Mouse (Mus musculus): ENCODE results near the gene Nip7. TPM values are rescaled to one million over a fixed set of nuclear protein-coding genes. Genes with fewer than 3 reads are reported as not detected.
A peak's percentile ranks its signal among the peaks of the same experiment; 100 is the strongest.
"Not testable (repeated sequence)": the region's sequence is repeated elsewhere in the genome, so short reads cannot be mapped to it uniquely, and the experiment has no call there.

Nip7 gene
- polyA plus RNA-seq, 1 experiment from 2014 or later, result 102 TPM

DNA sequence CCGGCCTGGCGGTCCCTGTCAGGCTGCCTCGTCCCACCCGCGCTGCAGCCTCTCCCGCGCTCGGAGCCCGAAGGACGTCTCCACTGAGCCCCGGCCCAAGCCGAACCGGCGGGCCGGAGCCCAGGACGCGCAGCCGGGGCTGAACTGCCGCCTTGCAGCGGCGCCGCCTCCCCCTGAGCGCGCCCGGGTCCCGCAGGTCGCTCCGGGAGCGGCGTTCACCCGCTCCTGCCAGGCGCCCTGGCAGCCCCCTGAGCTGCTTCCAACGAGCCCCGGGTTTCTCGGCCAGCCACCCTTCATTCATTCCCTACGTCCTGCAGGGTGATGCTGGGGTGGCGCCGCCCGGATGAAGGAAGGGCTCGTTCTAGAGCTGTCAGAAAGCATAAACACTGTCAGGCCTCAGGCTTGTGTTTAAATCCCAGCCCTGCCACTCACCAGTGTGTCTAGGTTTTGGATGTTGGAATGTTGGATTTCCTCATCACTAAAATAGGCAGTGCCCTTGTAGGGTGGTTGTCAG is 25.0 kb upstream of the Nip7 start:
- DNase-seq (ENCODE audit: low spot score) (no peak), ATAC-seq (replicated peaks; ENCODE audit: low FRiP score, low TSS enrichment, low read depth) (no peak)
- WGBS, result under 1% methylated on average over 40 of the region's 40 CpGs

DNA sequence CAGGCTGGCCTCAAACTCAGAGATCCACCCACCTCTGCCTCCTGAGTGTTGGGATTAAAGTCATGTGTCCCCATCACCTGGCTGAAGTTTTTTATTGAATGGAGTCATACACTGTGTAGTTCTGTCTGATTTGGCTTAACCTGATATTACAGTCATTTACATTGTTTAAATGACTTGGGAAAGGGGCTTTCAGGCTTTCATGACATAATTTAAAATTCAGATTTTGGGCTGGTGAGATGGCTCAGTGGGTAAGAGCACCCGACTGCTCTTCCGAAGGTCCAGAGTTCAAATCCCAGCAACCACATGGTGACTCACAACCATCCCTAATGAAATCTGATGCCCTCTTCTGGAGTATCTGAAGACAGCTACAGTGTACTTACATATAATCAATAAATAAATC is 23.1 kb upstream of the Nip7 start:
- Histone ChIP-seq H3K36me3 (ENCODE audit: control insufficient read depth, insufficient read depth, low read length) (peaks cover 13% of the 10 kb centered on the region), H3K4me1 (replicated peaks; ENCODE audit: control insufficient read depth, insufficient read depth, low read length) (peaks cover 10% of the 10 kb centered on the region)
- DNase-seq (ENCODE audit: low spot score); H3K4me3 ChIP-seq (ENCODE audit: low read depth, low read length); H3K27me3 ChIP-seq (replicated peaks; ENCODE audit: control insufficient read depth, insufficient read depth, low read length); H3K27ac ChIP-seq (ENCODE audit: low read depth); H3K9ac ChIP-seq (ENCODE audit: low read length); H3K9me3 ChIP-seq (ENCODE audit: control insufficient read depth, low read length); ATAC-seq (replicated peaks; ENCODE audit: low FRiP score, low TSS enrichment, low read depth); H3K4me2 ChIP-seq (ENCODE audit: low read length): not testable (repeated sequence)
- 92% methylated on average over 2 of the region's 2 CpGs for WGBS

More for the DNA sequence above, 25.0 kb upstream of the Nip7 start:
- Histone ChIP-seq H3K9ac (ENCODE audit: low read length) (peak overlapping the region; percentile 91), H3K27ac (ENCODE audit: low read depth) (peak overlapping the region; percentile 59), H3K27me3 (replicated peaks; ENCODE audit: control insufficient read depth, insufficient read depth, low read length) (no peaks in the 10 kb centered on the region), H3K4me1 (replicated peaks; ENCODE audit: control insufficient read depth, insufficient read depth, low read length) (peaks cover 10% of the 10 kb centered on the region), H3K36me3 (ENCODE audit: control insufficient read depth, insufficient read depth, low read length) (peaks cover 3% of the 10 kb centered on the region), H3K4me3 (ENCODE audit: low read depth, low read length) (peak overlapping the region; percentile 96), H3K4me2 (ENCODE audit: low read length) (peak overlapping the region; percentile 57), H3K9me3 (ENCODE audit: control insufficient read depth, low read length) (no peaks in the 10 kb centered on the region)

DNA sequence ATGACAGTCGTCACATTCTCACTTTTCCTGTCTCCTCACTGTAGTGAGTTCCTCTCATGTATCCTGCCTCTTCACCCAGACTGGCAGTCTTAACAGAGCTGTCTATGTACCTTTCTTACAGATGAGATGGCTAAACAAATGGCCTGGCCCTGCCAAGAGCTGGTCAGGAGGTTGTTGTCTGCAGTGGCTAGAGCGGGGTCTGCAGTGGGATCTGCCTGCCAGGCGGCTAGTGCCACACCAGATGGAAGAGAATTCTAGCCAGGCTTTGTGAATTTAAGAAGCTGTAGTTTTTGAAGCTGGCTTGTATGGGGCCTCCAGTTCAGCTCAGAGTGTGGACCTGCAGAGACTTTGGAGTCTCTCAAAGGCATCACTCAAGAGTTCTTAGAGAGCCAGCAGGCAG is 21.0 kb upstream of the Nip7 start:
- Histone ChIP-seq H3K9ac (ENCODE audit: low read length) (no peak overlapping the region), H3K36me3 (ENCODE audit: control insufficient read depth, insufficient read depth, low read length) (peaks cover 33% of the 10 kb centered on the region), H3K4me3 (ENCODE audit: low read depth, low read length) (no peak overlapping the region), H3K4me2 (ENCODE audit: low read length) (no peak overlapping the region), H3K9me3 (ENCODE audit: control insufficient read depth, low read length) (no peaks in the 10 kb centered on the region), H3K4me1 (replicated peaks; ENCODE audit: control insufficient read depth, insufficient read depth, low read length) (peaks cover 10% of the 10 kb centered on the region), H3K27ac (ENCODE audit: low read depth) (no peak overlapping the region), H3K27me3 (replicated peaks; ENCODE audit: control insufficient read depth, insufficient read depth, low read length) (no peaks in the 10 kb centered on the region)
- ATAC-seq (replicated peaks; ENCODE audit: low FRiP score, low TSS enrichment, low read depth), result no peak
- 93% methylated on average over 3 of the region's 3 CpGs for WGBS
- DNase-seq (ENCODE audit: low spot score), result no peak

DNA sequence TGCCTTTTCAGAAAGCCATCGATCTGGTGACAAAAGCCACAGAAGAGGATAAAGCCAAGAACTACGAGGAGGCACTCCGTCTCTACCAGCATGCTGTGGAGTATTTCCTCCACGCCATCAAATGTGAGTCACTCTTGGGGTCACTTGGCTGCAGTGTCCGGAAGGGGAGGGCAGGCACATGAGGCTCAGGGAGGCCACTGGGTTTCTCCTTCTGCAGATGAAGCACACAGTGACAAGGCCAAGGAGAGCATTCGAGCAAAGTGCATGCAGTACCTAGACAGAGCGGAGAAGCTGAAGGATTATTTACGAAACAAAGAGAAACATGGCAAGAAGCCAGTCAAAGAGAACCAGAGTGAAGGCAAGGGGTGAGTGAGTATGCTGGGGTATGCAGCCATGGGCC is 20.1 kb upstream of the Nip7 start:
- Histone ChIP-seq H3K36me3 (ENCODE audit: control insufficient read depth, insufficient read depth, low read length) (peaks cover 39% of the 10 kb centered on the region), H3K27ac (ENCODE audit: low read depth) (no peak overlapping the region), H3K4me2 (ENCODE audit: low read length) (no peak overlapping the region), H3K9me3 (ENCODE audit: control insufficient read depth, low read length) (no peaks in the 10 kb centered on the region), H3K4me3 (ENCODE audit: low read depth, low read length) (no peak overlapping the region), H3K9ac (ENCODE audit: low read length) (no peak overlapping the region), H3K27me3 (replicated peaks; ENCODE audit: control insufficient read depth, insufficient read depth, low read length) (no peaks in the 10 kb centered on the region), H3K4me1 (replicated peaks; ENCODE audit: control insufficient read depth, insufficient read depth, low read length) (peaks cover 10% of the 10 kb centered on the region)
- WGBS, result 81% methylated on average over 8 of the region's 8 CpGs
- ATAC-seq (replicated peaks; ENCODE audit: low FRiP score, low TSS enrichment, low read depth), result no peak
- no peak for DNase-seq (ENCODE audit: low spot score)

DNA sequence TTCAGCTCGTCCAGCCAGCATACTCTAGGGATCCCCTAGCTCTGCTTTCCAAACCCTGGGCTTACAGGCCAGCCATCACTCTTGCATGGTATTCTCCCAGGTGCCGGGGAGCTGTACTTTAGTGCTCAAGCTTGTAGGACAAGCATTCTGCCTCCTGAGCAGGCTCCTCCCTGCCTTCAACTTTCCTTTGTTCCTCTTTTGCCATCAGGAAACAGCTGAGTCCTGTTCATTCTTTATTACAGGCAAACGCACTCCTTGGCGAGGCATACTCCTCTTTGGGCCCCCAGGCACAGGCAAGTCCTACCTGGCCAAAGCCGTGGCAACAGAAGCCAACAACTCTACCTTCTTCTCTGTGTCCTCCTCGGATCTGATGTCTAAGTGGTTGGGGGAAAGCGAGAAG is 16.0 kb upstream of the Nip7 start:
- H3K27ac ChIP-seq (ENCODE audit: low read depth), result no peak overlapping the region
- DNase-seq (ENCODE audit: low spot score), result no peak
- H3K36me3 ChIP-seq (ENCODE audit: control insufficient read depth, insufficient read depth, low read length), result peaks cover 79% of the 10 kb centered on the region
- no peak overlapping the region for H3K9ac ChIP-seq (ENCODE audit: low read length)
- H3K4me3 ChIP-seq (ENCODE audit: low read depth, low read length), result no peak overlapping the region
- WGBS, result 79% methylated on average over 7 of the region's 7 CpGs
- no peaks in the 10 kb centered on the region for H3K4me1 ChIP-seq (replicated peaks; ENCODE audit: control insufficient read depth, insufficient read depth, low read length)
- no peaks in the 10 kb centered on the region for H3K27me3 ChIP-seq (replicated peaks; ENCODE audit: control insufficient read depth, insufficient read depth, low read length)
- no peak overlapping the region for H3K4me2 ChIP-seq (ENCODE audit: low read length)
- ATAC-seq (replicated peaks; ENCODE audit: low FRiP score, low TSS enrichment, low read depth), result no peak
- no peaks in the 10 kb centered on the region for H3K9me3 ChIP-seq (ENCODE audit: control insufficient read depth, low read length)

DNA sequence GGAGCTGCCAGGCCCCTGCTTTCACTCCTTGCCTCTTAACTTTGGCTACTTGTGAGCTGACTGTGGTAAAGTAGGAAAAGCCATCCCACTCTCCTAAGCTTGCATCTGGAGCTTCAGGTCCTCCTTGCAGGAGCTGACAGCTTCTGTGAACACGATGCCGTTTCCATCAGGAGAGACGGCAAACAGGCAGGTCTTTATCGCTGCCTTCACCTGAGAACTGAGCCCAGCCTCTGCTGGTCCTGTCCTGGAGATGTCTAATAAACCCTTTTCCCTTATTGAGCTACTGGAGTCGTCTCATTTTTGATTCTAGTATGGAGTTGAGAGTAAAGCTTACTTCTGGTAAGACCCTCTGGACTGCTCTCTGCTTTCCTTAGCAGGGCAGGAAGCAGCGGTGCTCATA is 11.2 kb upstream of the Nip7 start:
- Histone ChIP-seq H3K4me3 (ENCODE audit: low read depth, low read length) (no peak overlapping the region), H3K27ac (ENCODE audit: low read depth) (no peak overlapping the region), H3K27me3 (replicated peaks; ENCODE audit: control insufficient read depth, insufficient read depth, low read length) (no peaks in the 10 kb centered on the region), H3K9me3 (ENCODE audit: control insufficient read depth, low read length) (no peaks in the 10 kb centered on the region), H3K4me2 (ENCODE audit: low read length) (no peak overlapping the region), H3K9ac (ENCODE audit: low read length) (no peak overlapping the region), H3K4me1 (replicated peaks; ENCODE audit: control insufficient read depth, insufficient read depth, low read length) (no peaks in the 10 kb centered on the region; the same call in 1 of the 2 replicates), H3K36me3 (ENCODE audit: control insufficient read depth, insufficient read depth, low read length) (peaks cover 79% of the 10 kb centered on the region)
- no peak for DNase-seq (ENCODE audit: low spot score)
- WGBS, result 89% methylated on average over 6 of the region's 6 CpGs
- ATAC-seq (replicated peaks; ENCODE audit: low FRiP score, low TSS enrichment, low read depth), result no peak

DNA sequence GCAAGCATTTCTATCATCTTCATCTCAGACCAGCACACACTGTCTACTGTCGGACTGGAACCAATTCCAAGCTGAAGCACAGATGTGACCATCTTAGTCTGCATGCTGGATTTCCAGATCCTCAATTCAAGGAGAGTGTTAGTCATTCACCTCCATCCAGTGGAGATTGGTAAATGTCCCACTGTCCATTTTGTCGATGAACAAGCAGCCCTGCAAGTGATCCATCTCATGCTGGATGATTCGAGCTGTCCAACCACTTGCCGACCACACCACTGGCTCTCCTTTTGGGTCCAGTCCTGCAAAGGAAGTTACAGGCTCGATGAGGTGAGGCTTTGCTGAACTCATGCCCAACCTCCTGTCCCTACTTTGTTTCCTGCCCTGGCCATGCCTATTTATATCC is 9.7 kb upstream of the Nip7 start:
- Histone ChIP-seq H3K36me3 (ENCODE audit: control insufficient read depth, insufficient read depth, low read length) (peaks cover 83% of the 10 kb centered on the region), H3K9me3 (ENCODE audit: control insufficient read depth, low read length) (no peaks in the 10 kb centered on the region), H3K4me3 (ENCODE audit: low read depth, low read length) (peak overlapping the region; percentile 78; the same call in 1 of the 2 replicates), H3K27me3 (replicated peaks; ENCODE audit: control insufficient read depth, insufficient read depth, low read length) (no peaks in the 10 kb centered on the region), H3K4me2 (ENCODE audit: low read length) (peak overlapping the region; percentile 82; the same call in 1 of the 2 replicates), H3K9ac (ENCODE audit: low read length) (no peak overlapping the region), H3K27ac (ENCODE audit: low read depth) (no peak overlapping the region), H3K4me1 (replicated peaks; ENCODE audit: control insufficient read depth, insufficient read depth, low read length) (no peaks in the 10 kb centered on the region; the same call in 1 of the 2 replicates)
- no peak for ATAC-seq (replicated peaks; ENCODE audit: low FRiP score, low TSS enrichment, low read depth)
- 83% methylated on average over 5 of the region's 5 CpGs for WGBS
- no peak for DNase-seq (ENCODE audit: low spot score)

DNA sequence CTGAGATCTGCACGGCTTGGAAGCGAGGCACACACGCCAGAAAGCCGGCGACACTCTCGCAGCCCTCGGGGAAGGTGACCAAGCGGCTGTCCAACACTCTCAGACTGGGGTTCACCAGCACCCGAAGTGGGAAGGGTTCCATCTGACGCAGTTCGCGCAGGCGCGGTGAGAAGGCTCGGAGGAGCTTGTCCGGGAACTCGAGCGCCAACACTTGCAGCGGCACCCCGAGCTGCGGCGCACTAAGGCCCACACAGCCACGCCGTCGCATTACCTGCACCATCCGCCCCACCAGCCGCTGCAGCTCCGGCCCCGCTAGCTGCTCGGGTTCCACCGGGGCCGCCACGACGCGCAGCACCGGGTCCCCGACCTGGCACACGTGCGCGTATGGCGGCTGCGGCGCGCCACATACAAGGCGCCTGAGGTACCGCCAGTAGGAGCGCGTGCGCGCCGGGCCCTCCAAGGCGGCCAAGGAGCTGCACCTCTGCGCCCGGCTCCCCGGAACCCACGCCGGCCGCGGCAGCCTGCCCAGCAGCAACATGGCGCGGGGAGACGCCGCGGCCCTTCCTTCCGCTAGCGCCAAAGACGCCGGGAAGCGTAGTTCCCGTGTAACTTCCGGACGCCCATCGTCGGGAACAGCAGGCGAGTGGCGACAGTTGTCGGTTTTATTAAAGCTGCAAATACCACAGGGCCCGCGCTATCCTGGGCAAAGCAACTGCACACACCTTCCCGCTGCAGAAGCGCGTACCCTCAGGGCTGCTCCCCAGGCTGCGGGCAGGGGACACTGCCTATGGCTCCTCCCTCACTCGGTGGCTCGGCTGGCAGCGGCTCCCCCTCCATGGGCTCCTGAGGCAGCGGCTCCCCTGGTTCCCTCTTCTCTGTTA is 8.4 kb upstream of the Nip7 start, which contains the start of gene Pdf:
Gene Pdf (minus strand): TSS at position 554 of the 881 bp plus-strand sequence.
- no peaks in the 10 kb centered on the region; the same call in 1 of the 2 replicates for H3K4me1 ChIP-seq (replicated peaks; ENCODE audit: control insufficient read depth, insufficient read depth, low read length)
- no peaks in the 10 kb centered on the region for H3K9me3 ChIP-seq (ENCODE audit: control insufficient read depth, low read length)
- H3K9ac ChIP-seq (ENCODE audit: low read length), result peak within 1 kb of the TSS; percentile 86
- ATAC-seq (replicated peaks; ENCODE audit: low FRiP score, low TSS enrichment, low read depth) (peak; percentile 75), DNase-seq (ENCODE audit: low spot score) (peak; percentile 86)
- H3K4me3 ChIP-seq (ENCODE audit: low read depth, low read length), result peak within 1 kb of the TSS; percentile 78
- under 1% methylated on average over 84 of the region's 87 CpGs for WGBS
- peak within 1 kb of the TSS; percentile 82 for H3K4me2 ChIP-seq (ENCODE audit: low read length)
- H3K36me3 ChIP-seq (ENCODE audit: control insufficient read depth, insufficient read depth, low read length), result peaks cover 83% of the 10 kb centered on the region
- peak within 1 kb of the TSS; percentile 92 for H3K27ac ChIP-seq (ENCODE audit: low read depth)
- H3K27me3 ChIP-seq (replicated peaks; ENCODE audit: control insufficient read depth, insufficient read depth, low read length), result no peaks in the 10 kb centered on the region
